Mouse (Mus musculus) midbrain, embryonic 11.5 days (tissue): Measurements from ENCODE around the gene Sh3kbp1. TPM values are rescaled to one million over a fixed set of nuclear protein-coding genes. Genes with fewer than 3 reads are reported as not detected.

Source experiments
- ATAC-seq: fragments of 200-750 bp; cut with Nextera tagmentation; 2 replicates; pipeline ENCODE4 v1.8.0; 2017; ENCODE audit warnings: moderate TSS enrichment, moderate library complexity; ENCODE audit not compliant: low FRiP score
- DNase-seq: peaks from one replicate; pipeline ENCODE4 v3.0.0; 2015; ENCODE audit warnings: low spot score; ENCODE audit errors: missing footprints
- H3K27ac ChIP-seq: fragments of 300-500 bp; sonication (generic); 2 replicates; pipeline ENCODE4 v1.5.1; 2014; ENCODE audit warnings: low read depth, low read length
- H3K27me3 ChIP-seq: fragments of 300-500 bp; sonication (generic); 2 replicates; pipeline ENCODE4 v1.6.1; 2014; ENCODE audit warnings: mild to moderate bottlenecking, low read length, moderate library complexity, mixed read lengths; ENCODE audit not compliant: control insufficient read depth, insufficient read depth
- H3K36me3 ChIP-seq: fragments of 300-500 bp; sonication (generic); 2 replicates; pipeline ENCODE4 v1.6.1; 2014; ENCODE audit warnings: mild to moderate bottlenecking, low read length, moderate library complexity, mixed read lengths; ENCODE audit not compliant: control insufficient read depth, insufficient read depth
- H3K4me1 ChIP-seq: fragments of 300-500 bp; sonication (generic); 2 replicates; pipeline ENCODE4 v1.6.1; 2014; ENCODE audit warnings: low read length; ENCODE audit not compliant: control insufficient read depth, insufficient read depth
- H3K4me2 ChIP-seq: fragments of 300-500 bp; sonication (generic); 2 replicates; pipeline ENCODE4 v1.6.1; 2014; ENCODE audit warnings: mild to moderate bottlenecking, moderate library complexity
- H3K4me3 ChIP-seq: fragments of 300-500 bp; sonication (generic); 2 replicates; pipeline ENCODE4 v1.5.1; 2014; ENCODE audit warnings: low read depth, low read length
- H3K9ac ChIP-seq: fragments of 300-500 bp; sonication (generic); 2 replicates; pipeline ENCODE4 v1.6.1; 2014; ENCODE audit warnings: low read length
- H3K9me3 ChIP-seq: fragments of 300-500 bp; sonication (generic); 2 replicates; pipeline ENCODE4 v1.6.1; 2016; ENCODE audit warnings: low read length; ENCODE audit not compliant: control insufficient read depth
- WGBS: fragments of 180-500 bp; shearing (Covaris S2); extraction: QIAGEN DNeasy Blood & Tissue Kit; methylation state at CpG from one replicate; pipeline ENCODE4 v1.1.7; 2014; 5-methylcytosine and 5-hydroxymethylcytosine counted together
- polyA plus RNA-seq: library from polyadenylated mRNA; unstranded; fragments of >200 nt; fragmentation: Nextera tagmentation; extraction: Ambion mirVana; gene quantifications from 2 replicates; pipeline ENCODE4 v1.2.1, GENCODE M21; 2014

Gene Sh3kbp1
- polyA plus RNA-seq, 1 experiment from 2014 or later, result 35.4 TPM

- Histone ChIP-seq H3K4me3 (no peak overlapping the region), H3K9me3 (no peaks in the 10 kb centered on the region), H3K9ac (no peak overlapping the region), H3K4me2 (no peak overlapping the region), H3K4me1 (no peaks in the 10 kb centered on the region), H3K27me3 (no peaks in the 10 kb centered on the region), H3K27ac (no peak overlapping the region), H3K36me3 (no peaks in the 10 kb centered on the region)
- WGBS, result 89% methylated on average over 7 of the region's 7 CpGs
- ATAC-seq (no peak), DNase-seq (no peak)
Measured at GRCm38 (mm10) chrX:159671388-159671787, 44.3 kb downstream of the Sh3kbp1 start.

- no peak for DNase-seq
- H3K9ac ChIP-seq, result no peak overlapping the region
- H3K36me3 ChIP-seq, result no peaks in the 10 kb centered on the region
- no peaks in the 10 kb centered on the region; the same call in 1 of the 2 replicates for H3K27me3 ChIP-seq
- ATAC-seq, result no peak
- WGBS, result 60% methylated on average over 2 of the region's 2 CpGs
- H3K27ac ChIP-seq, result no peak overlapping the region
- H3K4me1 ChIP-seq, result no peaks in the 10 kb centered on the region
- no peak overlapping the region for H3K4me3 ChIP-seq
- no peaks in the 10 kb centered on the region for H3K9me3 ChIP-seq
- H3K4me2 ChIP-seq, result no peak overlapping the region
Measured at GRCm38 (mm10) chrX:159672466-159672865, 45.4 kb downstream of the Sh3kbp1 start.

GRCm38 (mm10) chrX:159676242-159676641 is 49.2 kb downstream of the Sh3kbp1 start:
- no peak for ATAC-seq
- Histone ChIP-seq H3K27me3 (no peaks in the 10 kb centered on the region; the same call in 1 of the 2 replicates), H3K9me3 (no peaks in the 10 kb centered on the region), H3K4me1 (no peaks in the 10 kb centered on the region), H3K36me3 (no peaks in the 10 kb centered on the region), H3K9ac (no peak overlapping the region), H3K27ac (no peak overlapping the region), H3K4me3 (no peak overlapping the region), H3K4me2 (no peak overlapping the region)
- DNase-seq, result no peak
- WGBS, result 38% methylated on average over 2 of the region's 2 CpGs

GRCm38 (mm10) chrX:159677585-159678319 is 50.7 kb downstream of the Sh3kbp1 start:
- DNase-seq (no peak), ATAC-seq (no peak)
- Histone ChIP-seq H3K4me2 (no peak overlapping the region), H3K9me3 (no peaks in the 10 kb centered on the region), H3K27ac (no peak overlapping the region), H3K27me3 (no peaks in the 10 kb centered on the region; the same call in 1 of the 2 replicates), H3K9ac (no peak overlapping the region), H3K4me1 (no peaks in the 10 kb centered on the region), H3K4me3 (no peak overlapping the region), H3K36me3 (no peaks in the 10 kb centered on the region)
- WGBS, result 75% methylated on average over 4 of the region's 4 CpGs

GRCm38 (mm10) chrX:159678320-159678835 is 51.3 kb downstream of the Sh3kbp1 start:
- no peaks in the 10 kb centered on the region for H3K9me3 ChIP-seq
- no peaks in the 10 kb centered on the region for H3K36me3 ChIP-seq
- no peak overlapping the region for H3K4me2 ChIP-seq
- 77% methylated on average over 5 of the region's 5 CpGs for whole genome bisulfite sequencing
- no peak overlapping the region for H3K4me3 ChIP-seq
- DNase-seq (no peak), ATAC-seq (no peak)
- H3K9ac ChIP-seq, result no peak overlapping the region
- H3K27ac ChIP-seq, result no peak overlapping the region
- no peaks in the 10 kb centered on the region for H3K4me1 ChIP-seq
- peaks cover 3% of the 10 kb centered on the region; the same call in 1 of the 2 replicates for H3K27me3 ChIP-seq

- no peak for ATAC-seq
- WGBS, result 55% methylated on average over 1 of the region's 1 CpGs
- DNase-seq, result no peak
- Histone ChIP-seq H3K4me3 (no peak overlapping the region), H3K4me1 (no peaks in the 10 kb centered on the region), H3K9me3 (no peaks in the 10 kb centered on the region), H3K4me2 (no peak overlapping the region), H3K36me3 (no peaks in the 10 kb centered on the region), H3K27me3 (peaks cover 14% of the 10 kb centered on the region), H3K27ac (no peak overlapping the region), H3K9ac (no peak overlapping the region)
Measured at GRCm38 (mm10) chrX:159685521-159685920, 58.4 kb downstream of the Sh3kbp1 start.

GRCm38 (mm10) chrX:159686850-159687249 is 59.8 kb downstream of the Sh3kbp1 start:
- H3K9me3 ChIP-seq, result no peaks in the 10 kb centered on the region
- no peak overlapping the region for H3K27ac ChIP-seq
- ATAC-seq, result no peak
- peaks cover 14% of the 10 kb centered on the region for H3K27me3 ChIP-seq
- no peaks in the 10 kb centered on the region for H3K36me3 ChIP-seq
- no peaks in the 10 kb centered on the region for H3K4me1 ChIP-seq
- no peak overlapping the region for H3K4me2 ChIP-seq
- no peak for DNase-seq
- WGBS, result 83% methylated on average over 4 of the region's 4 CpGs
- H3K4me3 ChIP-seq, result no peak overlapping the region
- no peak overlapping the region for H3K9ac ChIP-seq

- no peak for DNase-seq
- 94% methylated on average over 5 of the region's 5 CpGs for WGBS
Measured at GRCm38 (mm10) chrX:159688698-159689097, 61.6 kb downstream of the Sh3kbp1 start.

GRCm38 (mm10) chrX:159689785-159690416 is 62.8 kb downstream of the Sh3kbp1 start:
- Histone ChIP-seq H3K9me3 (no peaks in the 10 kb centered on the region), H3K36me3 (no peaks in the 10 kb centered on the region), H3K27me3 (peaks cover 8% of the 10 kb centered on the region), H3K9ac (no peak overlapping the region), H3K4me2 (no peak overlapping the region), H3K4me1 (no peaks in the 10 kb centered on the region), H3K27ac (no peak overlapping the region), H3K4me3 (no peak overlapping the region)
- 78% methylated on average over 10 of the region's 10 CpGs for WGBS
- DNase-seq, result no peak
- no peak for ATAC-seq

More at GRCm38 (mm10) chrX:159688698-159689097, 61.6 kb downstream of the Sh3kbp1 start:
- Histone ChIP-seq H3K27ac (no peak overlapping the region), H3K27me3 (peaks cover 11% of the 10 kb centered on the region), H3K4me2 (no peak overlapping the region), H3K4me1 (no peaks in the 10 kb centered on the region), H3K9me3 (no peaks in the 10 kb centered on the region), H3K4me3 (no peak overlapping the region), H3K9ac (no peak overlapping the region), H3K36me3 (no peaks in the 10 kb centered on the region)
- ATAC-seq, result no peak
